Mouse (Mus musculus): Measurements from ENCODE around the gene Plce1. TPM values are rescaled to one million over a fixed set of nuclear protein-coding genes. Genes with fewer than 3 reads are reported as not detected.

Gene Plce1
- polyA plus RNA-seq, 2 experiments, result 0.21 to 0.50 TPM

DNA sequence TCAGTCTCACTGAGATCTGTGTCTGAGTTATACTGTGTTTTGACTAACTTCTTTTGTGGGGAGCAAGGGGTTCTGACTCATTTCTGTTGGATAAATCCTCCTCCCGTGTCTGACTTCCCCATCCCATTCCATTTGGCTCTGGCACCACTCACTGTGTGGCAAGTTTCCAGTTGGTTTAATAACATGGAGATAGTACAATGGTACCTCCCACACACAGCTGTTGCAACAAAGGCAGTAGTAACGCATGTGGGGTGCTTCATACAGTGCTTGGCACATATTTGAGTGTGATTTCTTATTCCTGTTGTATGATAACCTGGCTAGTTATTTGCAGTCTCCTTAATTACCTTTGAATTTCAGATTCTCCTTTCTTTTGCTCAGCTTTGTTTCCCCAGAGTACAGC is 297.9 kb downstream of the Plce1 start:
- DNase-seq (ENCODE audit: low read depth in 3 of 3, low spot score in 3 of 3) (no peak), ATAC-seq (ENCODE audit: insufficient read depth) (no peak)
- Histone ChIP-seq H3K4me1 (replicated peaks; ENCODE audit: control insufficient read depth in 2 of 2, insufficient read depth in 2 of 2, low read length in 1 of 2) (no peaks in the 10 kb centered on the region), H3K4me2 (ENCODE audit: low read depth) (no peak overlapping the region), H3K9me3 (ENCODE audit: control insufficient read depth, low read length) (no peaks in the 10 kb centered on the region), H3K36me3 (replicated peaks; ENCODE audit: control insufficient read depth, insufficient read depth, low read depth) (no peaks in the 10 kb centered on the region), H3K9ac (replicated peaks) (no peak overlapping the region), H3K27me3 (ENCODE audit: control insufficient read depth, insufficient read depth, low read length) (no peaks in the 10 kb centered on the region), H3K4me3 (ENCODE audit: insufficient read depth in 1 of 2, low read depth in 2 of 2, low read length in 2 of 2) (no peak overlapping the region), H3K27ac (no peak overlapping the region)
- TF ChIP-seq CTCF (IDR thresholded peaks at IDR 0.05; ENCODE audit: low read depth), result no peak
- TF ChIP-seq EP300 (IDR thresholded peaks at IDR 0.05; ENCODE audit: low read depth), result no peak
- 53% methylated on average over 2 of the region's 2 CpGs for WGBS (ENCODE audit: insufficient replicate concordance)

DNA sequence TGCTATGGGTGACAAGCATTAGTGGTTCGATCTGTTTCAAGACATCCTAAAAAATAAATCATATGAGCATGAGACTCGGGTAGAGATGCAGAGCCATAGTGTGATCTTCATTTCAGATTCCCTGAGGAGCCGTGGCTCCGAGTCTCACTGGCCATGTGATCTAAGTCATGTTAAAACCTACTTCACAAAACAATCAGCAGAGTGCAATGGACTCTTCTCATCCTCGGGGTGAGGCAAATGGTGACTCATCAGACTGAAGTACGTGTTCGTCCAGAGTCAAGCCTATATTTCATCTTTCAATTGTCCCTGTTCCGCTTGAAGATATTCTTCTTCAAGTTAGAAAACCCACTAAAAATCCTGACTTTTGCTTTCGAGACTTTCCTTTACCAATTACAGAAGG is 302.6 kb downstream of the Plce1 start:
- Histone ChIP-seq H3K4me2 (ENCODE audit: low read depth) (no peak overlapping the region), H3K9ac (replicated peaks) (no peak overlapping the region), H3K4me1 (replicated peaks; ENCODE audit: control insufficient read depth in 2 of 2, insufficient read depth in 2 of 2, low read length in 1 of 2) (no peaks in the 10 kb centered on the region), H3K27ac (no peak overlapping the region), H3K27me3 (ENCODE audit: control insufficient read depth, insufficient read depth, low read length) (no peaks in the 10 kb centered on the region), H3K4me3 (ENCODE audit: insufficient read depth in 1 of 2, low read depth in 2 of 2, low read length in 2 of 2) (no peak overlapping the region), H3K9me3 (ENCODE audit: control insufficient read depth, low read length) (no peaks in the 10 kb centered on the region), H3K36me3 (replicated peaks; ENCODE audit: control insufficient read depth, insufficient read depth, low read depth) (0 out of 2 replicates have a peak, but pooled peaks cover under 1% of the 10 kb centered on the region)
- 67% methylated on average over 9 of the region's 9 CpGs for WGBS (ENCODE audit: insufficient replicate concordance)
- TF ChIP-seq EP300 (IDR thresholded peaks at IDR 0.05; ENCODE audit: low read depth) (no peak), CTCF (IDR thresholded peaks at IDR 0.05; ENCODE audit: low read depth) (no peak)
- DNase-seq (ENCODE audit: low read depth in 3 of 3, low spot score in 3 of 3) (no peak), ATAC-seq (ENCODE audit: insufficient read depth) (no peak)

- no peaks in the 10 kb centered on the region for H3K9me3 ChIP-seq (ENCODE audit: control insufficient read depth, low read length)
- DNase-seq (ENCODE audit: low read depth in 3 of 3, low spot score in 3 of 3) (no peak), ATAC-seq (ENCODE audit: insufficient read depth) (no peak)
- H3K9ac ChIP-seq (replicated peaks), result no peak overlapping the region
- no peaks in the 10 kb centered on the region for H3K27me3 ChIP-seq (ENCODE audit: control insufficient read depth, insufficient read depth, low read length)
- no peaks in the 10 kb centered on the region for H3K4me1 ChIP-seq (replicated peaks; ENCODE audit: control insufficient read depth in 2 of 2, insufficient read depth in 2 of 2, low read length in 1 of 2)
- H3K27ac ChIP-seq, result no peak overlapping the region
- no peak overlapping the region for H3K4me2 ChIP-seq (ENCODE audit: low read depth)
- peaks cover 18% of the 10 kb centered on the region for H3K36me3 ChIP-seq (replicated peaks; ENCODE audit: control insufficient read depth, insufficient read depth, low read depth)
- 77% methylated on average over 6 of the region's 6 CpGs for WGBS (ENCODE audit: insufficient replicate concordance)
- no peak overlapping the region for H3K4me3 ChIP-seq (ENCODE audit: insufficient read depth in 1 of 2, low read depth in 2 of 2, low read length in 2 of 2)
- TF ChIP-seq EP300 (IDR thresholded peaks at IDR 0.05; ENCODE audit: low read depth), result no peak
- no peak for TF ChIP-seq CTCF (IDR thresholded peaks at IDR 0.05; ENCODE audit: low read depth)
Observed at GRCm38 (mm10) chr19:38787756-38788155, 306.8 kb downstream of the Plce1 start.

DNA sequence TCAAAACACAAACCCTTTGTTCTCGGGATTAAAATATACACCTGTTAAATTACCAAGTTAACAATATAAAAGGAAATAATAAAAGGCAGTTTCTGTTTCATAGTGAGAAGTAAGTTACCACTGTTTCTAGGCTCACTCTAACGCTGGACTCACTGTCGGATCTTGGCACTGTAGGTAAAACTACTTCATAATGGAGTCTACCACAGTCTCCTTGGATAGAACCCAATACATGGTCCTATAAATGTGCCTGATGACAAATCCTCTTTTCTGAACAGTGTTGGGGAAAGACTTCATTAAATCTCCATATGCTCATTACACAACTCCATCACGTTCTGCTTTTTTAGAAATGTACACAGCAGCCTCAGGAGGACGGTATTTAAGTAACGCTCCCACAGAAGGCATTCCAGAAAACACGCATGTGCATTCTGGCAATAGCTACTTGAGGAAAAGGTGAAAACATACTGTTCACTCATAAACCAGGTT is 312.7 kb downstream of the Plce1 start:
- WGBS (ENCODE audit: insufficient replicate concordance), result 83% methylated on average over 7 of the region's 7 CpGs
- H3K4me3 ChIP-seq (ENCODE audit: insufficient read depth in 1 of 2, low read depth in 2 of 2, low read length in 2 of 2), result no peak overlapping the region
- no peak for ATAC-seq (ENCODE audit: insufficient read depth)

DNA sequence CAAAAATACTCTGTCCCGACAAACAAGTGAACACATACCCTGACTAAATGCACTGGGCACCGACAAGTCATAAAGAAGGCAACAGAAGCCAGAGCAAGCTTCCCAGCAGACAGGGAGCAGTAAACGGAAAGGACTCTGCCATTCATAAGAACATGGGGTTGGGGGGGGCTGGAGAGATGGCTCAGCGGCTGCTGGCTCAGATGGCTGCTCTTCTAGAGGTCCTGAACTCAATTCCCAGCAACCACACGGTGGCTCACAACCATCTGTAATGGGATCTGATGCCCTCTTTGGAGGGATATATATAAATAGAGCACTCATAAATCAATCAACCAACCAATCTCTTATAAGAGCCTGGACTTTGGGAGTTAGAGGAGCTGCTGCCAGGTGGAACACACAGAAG is 315.6 kb downstream of the Plce1 start:
- H3K9ac ChIP-seq (replicated peaks), result no peak overlapping the region
- TF ChIP-seq CTCF (IDR thresholded peaks at IDR 0.05; ENCODE audit: low read depth) (no peak), EP300 (IDR thresholded peaks at IDR 0.05; ENCODE audit: low read depth) (no peak)
- H3K27ac ChIP-seq, result no peak overlapping the region
- H3K4me1 ChIP-seq (replicated peaks; ENCODE audit: control insufficient read depth in 2 of 2, insufficient read depth in 2 of 2, low read length in 1 of 2), result no peaks in the 10 kb centered on the region
- no peak for DNase-seq (ENCODE audit: low read depth in 3 of 3, low spot score in 3 of 3)
- H3K27me3 ChIP-seq (ENCODE audit: control insufficient read depth, insufficient read depth, low read length), result no peaks in the 10 kb centered on the region
- H3K4me2 ChIP-seq (ENCODE audit: low read depth), result no peak overlapping the region
- no peaks in the 10 kb centered on the region for H3K9me3 ChIP-seq (ENCODE audit: control insufficient read depth, low read length)
- H3K4me3 ChIP-seq (ENCODE audit: insufficient read depth in 1 of 2, low read depth in 2 of 2, low read length in 2 of 2), result no peak overlapping the region
- peaks cover 37% of the 10 kb centered on the region for H3K36me3 ChIP-seq (replicated peaks; ENCODE audit: control insufficient read depth, insufficient read depth, low read depth)
- WGBS (ENCODE audit: insufficient replicate concordance), result 75% methylated on average over 5 of the region's 5 CpGs
- no peak for ATAC-seq (ENCODE audit: insufficient read depth)

More for the DNA sequence above, 312.7 kb downstream of the Plce1 start:
- Histone ChIP-seq H3K36me3 (replicated peaks; ENCODE audit: control insufficient read depth, insufficient read depth, low read depth) (peaks cover 44% of the 10 kb centered on the region), H3K27me3 (ENCODE audit: control insufficient read depth, insufficient read depth, low read length) (no peaks in the 10 kb centered on the region), H3K9me3 (ENCODE audit: control insufficient read depth, low read length) (no peaks in the 10 kb centered on the region), H3K4me2 (ENCODE audit: low read depth) (no peak overlapping the region), H3K27ac (no peak overlapping the region), H3K4me1 (replicated peaks; ENCODE audit: control insufficient read depth in 2 of 2, insufficient read depth in 2 of 2, low read length in 1 of 2) (no peaks in the 10 kb centered on the region), H3K9ac (replicated peaks) (no peak overlapping the region)
- TF ChIP-seq CTCF (IDR thresholded peaks at IDR 0.05; ENCODE audit: low read depth) (no peak), EP300 (IDR thresholded peaks at IDR 0.05; ENCODE audit: low read depth) (no peak)
- DNase-seq (ENCODE audit: low read depth in 3 of 3, low spot score in 3 of 3), result no peak

All from liver, embryonic 14.5 days (tissue).